Mouse (Mus musculus): ENCODE measurements at regions not wholly inside any gene's neighbourhood (a gene's known extent, or its start where the extent isn't known, plus 50 kb on each side); places are given as distances from the start of the nearest gene placed in this dataset.
"Not testable (repeated sequence)": the region's sequence is repeated elsewhere in the genome, so short reads cannot be mapped to it uniquely, and the experiment has no call there.

DNA sequence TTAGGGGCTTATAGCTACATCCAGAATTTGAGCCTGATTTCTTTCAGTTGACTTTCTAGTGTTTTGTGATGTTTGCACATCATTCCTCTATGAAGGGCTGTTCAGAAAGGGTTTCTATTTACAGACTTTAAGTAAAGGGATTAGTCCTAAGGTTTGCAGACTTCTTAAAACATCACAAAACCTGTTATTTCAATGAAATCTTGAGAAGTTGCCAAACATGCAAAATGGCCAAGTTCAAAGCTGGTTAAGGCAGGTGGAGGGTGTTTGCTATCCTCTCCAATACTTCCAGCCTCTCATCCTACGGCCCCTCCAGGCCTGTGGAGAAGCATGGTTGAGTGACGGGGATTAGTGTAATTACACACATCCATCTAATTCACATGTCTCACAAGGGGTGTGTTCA is 136.6 kb downstream of the Phlda1 start:
- no peak for DNase-seq

DNA sequence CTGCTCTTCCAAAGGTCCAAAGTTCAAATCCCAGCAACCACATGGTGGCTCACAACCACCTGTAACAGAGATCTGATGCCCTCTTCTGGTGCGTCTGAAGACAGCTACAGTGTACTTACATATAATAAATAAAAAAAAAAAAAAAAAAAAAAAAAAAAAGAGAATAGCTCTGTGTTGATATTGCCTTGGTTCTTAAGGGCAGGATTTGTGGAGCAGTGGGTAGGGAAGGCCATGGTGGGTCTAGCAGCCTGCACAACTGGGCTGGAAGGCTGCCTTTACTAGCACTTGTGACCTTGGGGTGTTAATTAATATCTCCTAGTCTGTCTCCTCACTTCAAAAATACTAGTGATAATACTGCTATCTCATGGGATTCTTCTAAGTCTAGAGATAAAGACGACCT is 147.7 kb downstream of the Phlda1 start:
- not testable (repeated sequence) for DNase-seq

DNA sequence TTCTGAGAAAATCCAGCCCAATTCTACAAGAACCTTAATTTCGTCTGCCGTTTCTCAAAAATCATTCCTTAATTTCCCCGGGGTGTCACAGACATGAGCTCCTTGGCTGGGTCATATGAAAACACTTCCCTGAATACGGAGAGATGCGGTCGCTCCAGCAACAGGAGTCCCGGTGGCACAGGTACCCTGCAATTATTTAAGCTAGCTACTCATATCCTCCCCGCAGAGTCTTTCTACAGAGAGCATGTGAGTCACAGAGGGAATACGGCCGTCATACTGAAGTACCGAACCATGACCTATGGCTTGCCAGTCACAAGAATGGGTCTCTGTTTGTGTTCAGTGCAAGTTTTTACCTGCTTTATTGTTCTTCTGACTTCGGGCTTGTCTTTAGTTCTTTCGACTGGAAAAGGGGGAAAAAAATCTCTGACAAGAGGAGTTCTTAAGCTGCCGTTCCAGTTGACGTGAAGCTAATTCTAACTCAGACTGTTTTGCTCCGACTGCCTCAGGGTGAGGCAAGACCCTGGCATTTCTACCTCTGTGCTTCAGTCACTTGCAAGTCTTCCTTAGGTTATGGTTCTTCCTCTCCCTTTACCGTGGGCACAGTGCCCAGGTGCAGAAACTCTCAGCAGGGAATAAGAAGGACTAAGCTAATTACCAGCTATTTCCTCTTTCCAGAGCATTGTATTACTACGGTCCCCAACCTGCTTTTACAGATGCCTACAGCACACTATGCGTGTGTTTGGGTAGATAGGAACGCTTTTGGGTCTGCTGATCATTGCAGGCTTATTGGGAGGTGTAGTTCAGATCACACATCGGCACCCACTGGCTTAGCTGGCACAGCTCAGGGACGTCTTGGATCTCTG is 148.5 kb downstream of the Phlda1 start:
- DNase-seq: no peak

DNA sequence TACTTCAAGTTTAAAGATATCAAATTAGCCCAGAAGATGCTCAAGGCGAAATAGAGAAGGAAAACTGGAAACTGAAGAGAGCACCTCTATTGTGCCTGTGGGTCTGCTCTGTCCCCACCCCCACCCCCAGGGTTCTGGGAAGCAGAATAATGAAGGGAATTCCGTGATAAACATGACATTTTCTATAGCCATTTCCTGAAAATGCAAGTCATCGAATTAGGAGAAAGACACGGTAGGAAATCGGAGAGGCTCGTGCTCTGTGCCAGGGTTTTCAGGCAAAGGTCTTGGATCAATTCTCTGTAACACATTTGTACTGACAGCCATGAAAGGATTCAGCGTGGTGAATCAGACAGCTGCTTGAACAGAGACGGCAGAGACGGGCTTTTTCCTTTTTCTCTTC is 152.7 kb downstream of the Phlda1 start:
- DNase-seq: no peak

DNA sequence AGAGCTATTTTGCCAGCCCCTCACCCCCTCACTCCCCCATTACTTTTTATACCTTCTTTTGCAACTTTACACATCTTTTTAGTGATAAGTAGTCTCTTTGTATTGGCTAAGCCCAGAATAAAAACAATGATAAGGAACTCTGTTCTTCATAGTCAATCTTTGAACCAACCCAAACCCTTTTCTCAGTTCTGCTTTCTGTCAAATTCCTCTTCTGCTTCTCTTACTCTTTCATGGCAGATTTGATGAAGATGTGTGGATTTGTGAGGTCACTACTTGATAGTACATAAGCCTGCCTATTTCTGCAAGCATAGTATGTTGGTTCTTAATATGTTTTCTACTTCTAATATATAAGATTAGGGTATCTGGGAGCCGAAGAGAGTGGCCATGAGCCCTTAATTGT is 156.6 kb downstream of the Phlda1 start:
- no peak for DNase-seq

DNA sequence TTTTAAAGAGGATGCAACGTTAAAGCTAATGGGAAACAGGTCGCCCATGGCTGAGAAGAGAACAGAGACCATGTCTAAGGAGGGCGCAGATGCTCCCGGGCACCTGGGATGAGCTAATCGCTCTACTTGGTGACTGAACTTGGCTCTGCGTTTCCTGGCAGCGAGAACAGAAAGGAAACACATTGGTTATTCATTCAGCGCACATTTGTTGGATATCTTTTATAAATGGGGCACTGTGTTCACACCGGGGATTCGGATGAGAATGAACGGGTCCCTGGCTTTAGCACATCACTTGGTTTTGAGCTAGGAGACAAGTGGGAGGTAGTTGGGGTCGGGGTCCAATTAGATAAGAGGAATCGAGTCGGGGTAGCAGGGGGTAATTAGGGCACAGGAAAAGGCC is 159.7 kb downstream of the Phlda1 start:
- no peak for DNase-seq

DNA sequence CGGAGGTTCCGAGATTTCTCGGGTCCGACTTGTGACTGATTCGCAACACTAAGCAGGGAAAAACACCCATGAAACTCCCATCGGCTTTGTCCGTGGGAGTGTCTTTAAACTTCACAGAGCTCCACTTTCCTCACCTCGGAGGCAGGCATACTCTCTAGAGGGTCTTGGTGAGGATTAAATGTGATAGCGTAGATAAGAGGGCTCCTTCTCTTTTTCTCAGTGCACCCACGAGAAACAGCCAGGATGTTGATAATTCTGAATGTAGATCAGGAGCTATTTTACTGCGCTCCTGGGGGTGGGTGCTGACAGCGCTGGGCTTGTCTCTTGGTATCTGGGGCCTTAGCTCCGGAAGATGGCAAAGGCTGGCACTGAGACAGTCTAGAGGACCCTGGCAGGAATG is 160.9 kb downstream of the Phlda1 start:
- DNase-seq: no peak

DNA sequence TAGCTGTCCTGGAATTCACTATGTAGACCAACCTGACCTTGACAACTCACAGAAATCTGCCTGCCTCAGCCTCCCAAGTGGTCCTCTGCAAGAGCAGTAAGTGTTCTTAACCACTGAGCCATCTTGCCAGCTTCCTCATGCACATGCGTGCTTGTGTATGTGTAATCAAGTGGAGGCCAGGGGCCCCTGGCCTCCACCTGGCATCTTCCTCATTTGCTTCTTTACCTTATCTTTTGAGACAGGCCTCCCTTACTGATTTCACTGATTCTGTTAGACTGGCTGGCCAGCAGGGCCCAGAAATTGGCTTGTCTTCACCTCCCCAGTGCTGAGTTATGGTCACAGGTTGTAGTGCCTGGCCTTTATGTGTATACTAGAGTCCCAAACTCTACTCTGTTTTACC is 162.6 kb downstream of the Phlda1 start:
- no peak for DNase-seq

DNA sequence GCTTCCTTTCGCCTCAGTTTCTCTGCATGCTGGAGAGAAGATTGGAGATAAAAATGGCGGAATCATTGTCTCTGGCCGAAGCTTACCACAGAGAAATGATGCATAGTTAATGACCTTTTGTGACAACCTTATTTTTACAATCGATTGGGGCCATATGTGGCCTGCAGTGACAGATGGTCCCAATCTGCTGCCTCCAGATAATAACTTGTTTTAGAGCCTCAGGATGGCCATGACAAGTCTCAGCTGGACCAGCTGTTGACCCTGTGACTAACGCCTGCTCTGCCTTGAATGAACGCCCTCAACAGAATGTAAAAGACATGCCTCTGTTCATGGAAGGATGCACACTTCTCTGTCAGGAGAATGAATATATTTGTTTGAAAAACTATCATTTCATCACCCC is 163.6 kb downstream of the Phlda1 start:
- DNase-seq: no peak

DNA sequence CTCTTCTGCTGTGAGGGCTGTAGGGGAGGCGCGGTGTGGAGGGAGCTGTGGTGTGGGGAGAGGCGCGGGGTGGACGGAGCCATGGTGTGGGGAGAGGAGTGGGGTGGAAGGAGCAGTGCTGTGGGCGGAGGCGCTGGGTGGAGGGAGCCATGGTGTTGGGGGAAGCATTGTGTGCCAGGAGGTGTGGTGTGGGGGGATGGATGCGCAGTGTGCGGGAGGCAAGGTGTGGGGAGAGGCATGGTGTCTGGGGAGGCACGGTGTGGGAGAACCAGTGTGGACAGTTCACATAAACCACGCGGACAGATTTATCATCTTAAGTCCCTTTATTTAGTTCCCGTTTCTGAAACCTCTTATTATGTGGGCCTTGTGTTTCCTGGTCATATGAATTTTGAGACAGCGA is 164.6 kb downstream of the Phlda1 start:
- no peak for DNase-seq

DNA sequence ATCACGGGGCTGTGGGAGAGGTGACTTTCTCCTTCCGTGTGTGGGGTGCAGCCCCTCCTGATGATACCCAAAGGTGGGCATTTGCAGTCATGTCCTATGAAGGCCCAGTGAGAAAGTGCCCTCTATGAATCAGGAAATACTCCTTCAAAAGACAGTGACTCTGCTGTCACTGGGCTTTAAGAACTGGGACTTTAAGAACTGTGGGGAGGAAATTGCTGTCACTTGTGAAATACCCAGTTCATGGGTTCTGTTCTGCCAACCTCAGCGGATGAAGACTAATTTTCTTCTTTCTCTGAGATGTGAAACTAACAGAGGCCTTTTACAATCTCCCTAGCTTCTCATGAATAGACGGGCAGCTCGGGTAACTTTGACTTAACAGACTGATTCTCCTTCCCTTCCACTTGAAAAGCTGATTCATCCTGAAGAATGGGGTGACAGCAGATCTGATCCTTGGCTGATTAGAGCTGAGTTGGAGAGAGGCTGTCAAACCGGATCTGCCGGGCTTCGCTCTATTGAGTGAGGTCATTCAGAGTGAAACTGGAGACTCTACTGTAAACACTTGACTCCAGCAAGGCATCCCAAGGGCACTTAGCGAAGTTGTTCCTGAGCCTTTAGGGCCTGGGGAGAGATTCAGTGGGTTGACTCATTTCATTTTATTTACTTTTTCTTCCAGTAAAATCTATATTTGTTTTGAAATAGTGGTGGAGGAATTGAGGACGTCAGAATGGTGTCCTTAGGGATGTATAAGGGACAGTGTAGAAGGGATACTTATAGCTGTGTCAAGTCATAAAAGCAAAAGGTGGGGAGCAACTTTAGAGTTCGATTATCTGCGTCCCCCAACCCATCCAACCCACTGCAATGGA is 166.6 kb downstream of the Phlda1 start:
- no peak for DNase-seq

DNA sequence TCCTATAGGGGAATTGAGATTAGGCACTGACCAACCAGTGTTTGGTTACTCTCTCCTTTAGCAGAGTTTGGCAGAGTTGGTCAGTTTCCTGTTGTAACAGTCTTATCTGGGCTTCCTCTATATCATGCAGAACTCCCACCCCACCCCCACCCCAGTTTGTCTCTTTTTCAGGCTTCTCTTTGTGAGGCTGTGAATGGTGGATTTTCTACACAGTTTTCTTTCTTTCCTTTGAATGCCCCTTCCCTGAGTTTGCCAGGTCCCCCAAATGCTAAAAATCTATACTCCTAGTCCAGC is 167.2 kb downstream of the Phlda1 start:
- DNase-seq: no peak

DNA sequence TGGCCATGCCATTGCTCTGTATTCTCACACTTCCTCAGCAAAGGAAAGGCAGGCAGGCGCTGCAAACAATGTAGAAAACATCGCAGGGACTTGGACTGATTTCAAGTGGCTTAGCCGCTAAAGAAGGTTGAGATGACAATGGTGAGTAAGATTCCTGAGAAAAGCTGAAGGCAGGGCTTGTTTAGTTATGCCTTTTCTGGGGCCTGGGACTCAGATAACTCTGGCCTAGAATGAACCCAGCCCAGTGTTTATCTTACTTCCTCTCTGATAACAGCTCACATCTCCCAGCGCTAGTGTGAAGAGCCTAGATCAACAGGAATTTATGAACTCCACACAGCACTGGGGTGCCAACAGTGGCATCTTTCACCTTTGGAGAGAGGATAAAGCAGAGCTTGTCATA is 170.2 kb downstream of the Phlda1 start:
- no peak for DNase-seq

DNA sequence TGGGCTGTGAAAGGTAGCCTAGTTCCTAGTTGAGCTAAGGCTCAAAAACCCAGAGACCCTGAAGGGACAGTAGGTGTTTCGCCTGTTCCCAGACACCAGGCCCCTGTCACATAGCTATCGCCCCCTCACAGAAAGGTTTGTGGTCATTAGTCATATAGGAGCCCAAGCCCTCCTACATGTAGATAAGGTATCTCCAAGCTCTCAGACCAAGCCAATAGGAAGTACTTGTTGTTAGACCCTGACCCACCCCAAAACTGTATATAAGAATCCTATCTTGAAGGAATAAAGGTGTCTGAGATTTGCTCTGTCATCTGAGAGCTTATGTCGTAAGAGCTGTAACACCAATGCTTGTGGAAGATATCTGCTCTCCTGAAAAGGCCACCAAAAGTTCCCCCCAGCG is 174.8 kb downstream of the Phlda1 start:
- no peak for DNase-seq

DNA sequence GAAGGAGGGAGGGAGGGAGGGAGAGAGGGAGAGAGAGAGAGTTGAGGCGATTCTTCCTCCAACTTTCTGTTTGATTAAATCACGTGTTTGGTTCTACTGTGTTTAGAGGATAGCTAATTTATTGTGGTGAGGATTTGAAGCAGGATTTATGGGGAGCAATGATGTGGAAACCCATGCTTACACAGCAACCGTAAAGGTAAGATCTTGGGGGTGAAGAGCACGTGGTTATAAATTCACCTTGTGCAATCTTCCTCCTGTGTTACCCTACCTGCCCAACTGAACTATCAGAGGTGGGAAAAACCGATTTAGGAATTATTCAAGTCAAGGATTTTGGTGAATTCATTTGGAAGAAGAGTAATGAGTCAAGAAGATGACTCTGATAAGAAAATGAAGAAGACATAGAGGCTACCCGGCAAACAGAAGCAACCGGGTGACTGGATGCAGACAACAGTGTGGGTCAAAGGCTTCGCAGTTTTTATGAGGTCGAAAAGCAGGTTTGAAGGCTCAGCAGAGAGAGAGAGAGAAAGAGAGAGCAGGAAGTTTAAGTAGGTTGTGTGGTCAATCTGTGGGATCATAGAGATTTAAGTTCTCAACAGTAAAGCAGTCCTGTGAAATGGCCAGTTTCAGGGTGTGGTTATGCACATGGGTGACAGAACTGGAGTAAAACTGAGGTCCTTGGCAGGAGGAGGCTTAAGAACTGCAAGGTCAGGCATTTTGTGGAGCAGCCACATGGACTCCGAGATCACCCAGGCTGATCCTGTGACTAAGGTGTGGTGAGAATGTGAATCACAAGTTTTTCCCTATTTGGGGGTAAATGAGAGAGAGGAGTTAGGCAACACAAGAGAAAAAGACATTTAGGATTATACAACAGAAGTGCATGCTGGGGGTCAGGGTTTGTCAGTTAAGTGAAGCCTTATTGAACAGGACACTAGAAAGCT is 178.6 kb downstream of the Phlda1 start:
- DNase-seq: no peak

DNA sequence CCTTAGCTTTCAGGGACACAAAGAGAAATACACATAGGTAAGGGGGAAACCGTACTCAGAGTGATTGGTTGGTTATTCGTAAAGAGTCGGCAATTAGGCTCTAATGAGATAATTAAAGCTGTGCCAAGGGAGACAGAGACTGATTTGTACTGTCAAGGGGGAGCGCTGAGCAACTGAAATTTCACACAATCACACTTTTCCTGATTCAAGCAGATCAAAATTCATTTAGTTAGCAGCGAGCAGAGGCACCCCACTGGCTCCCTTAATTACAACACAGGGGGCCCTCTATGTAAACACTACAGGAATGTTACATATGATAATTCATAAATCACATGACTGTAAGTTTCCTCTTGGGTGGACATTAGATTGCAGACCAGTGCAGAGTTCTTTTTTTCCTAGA is 180.5 kb downstream of the Phlda1 start:
- DNase-seq: no peak

DNA sequence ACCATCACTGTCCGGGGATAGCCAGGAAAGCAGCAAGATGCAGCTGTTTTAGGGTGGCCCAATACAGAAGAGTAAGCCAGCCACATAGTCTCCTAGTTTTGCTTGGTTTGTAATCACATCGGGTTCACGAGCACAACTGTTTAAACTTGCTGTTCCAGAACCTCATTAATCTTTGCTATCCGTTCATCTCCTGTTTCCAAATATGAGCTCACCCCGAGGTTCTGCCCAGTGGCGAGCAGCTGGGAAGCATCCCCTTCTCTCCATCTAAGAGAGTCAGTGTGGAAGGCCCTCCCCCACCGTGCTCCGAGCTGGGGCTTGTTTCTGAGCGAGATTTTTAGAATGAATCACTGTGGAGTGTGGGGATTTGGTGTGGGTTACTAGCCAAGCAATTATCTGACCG is 183.5 kb downstream of the Phlda1 start:
- DNase-seq: no peak

DNA sequence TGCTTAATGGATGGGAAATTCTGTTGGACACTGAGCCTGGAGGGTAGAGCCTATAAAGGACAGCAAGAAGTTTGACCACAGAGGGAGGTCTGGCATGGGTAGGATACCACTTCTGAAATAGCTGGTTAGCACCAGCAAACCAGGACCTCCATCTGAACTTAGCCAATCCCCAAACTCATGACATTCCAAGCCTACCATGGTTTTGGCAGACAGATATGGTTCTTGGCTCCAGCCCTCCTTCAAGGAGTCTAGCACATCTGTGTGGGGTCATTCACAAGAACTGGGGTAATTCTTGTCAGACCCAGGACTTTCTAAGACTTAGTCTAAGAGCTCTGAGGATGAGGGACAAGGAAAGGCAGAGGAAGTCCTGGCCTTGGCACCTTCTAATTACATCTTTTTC is 187.7 kb downstream of the Phlda1 start:
- no peak for DNase-seq

DNA sequence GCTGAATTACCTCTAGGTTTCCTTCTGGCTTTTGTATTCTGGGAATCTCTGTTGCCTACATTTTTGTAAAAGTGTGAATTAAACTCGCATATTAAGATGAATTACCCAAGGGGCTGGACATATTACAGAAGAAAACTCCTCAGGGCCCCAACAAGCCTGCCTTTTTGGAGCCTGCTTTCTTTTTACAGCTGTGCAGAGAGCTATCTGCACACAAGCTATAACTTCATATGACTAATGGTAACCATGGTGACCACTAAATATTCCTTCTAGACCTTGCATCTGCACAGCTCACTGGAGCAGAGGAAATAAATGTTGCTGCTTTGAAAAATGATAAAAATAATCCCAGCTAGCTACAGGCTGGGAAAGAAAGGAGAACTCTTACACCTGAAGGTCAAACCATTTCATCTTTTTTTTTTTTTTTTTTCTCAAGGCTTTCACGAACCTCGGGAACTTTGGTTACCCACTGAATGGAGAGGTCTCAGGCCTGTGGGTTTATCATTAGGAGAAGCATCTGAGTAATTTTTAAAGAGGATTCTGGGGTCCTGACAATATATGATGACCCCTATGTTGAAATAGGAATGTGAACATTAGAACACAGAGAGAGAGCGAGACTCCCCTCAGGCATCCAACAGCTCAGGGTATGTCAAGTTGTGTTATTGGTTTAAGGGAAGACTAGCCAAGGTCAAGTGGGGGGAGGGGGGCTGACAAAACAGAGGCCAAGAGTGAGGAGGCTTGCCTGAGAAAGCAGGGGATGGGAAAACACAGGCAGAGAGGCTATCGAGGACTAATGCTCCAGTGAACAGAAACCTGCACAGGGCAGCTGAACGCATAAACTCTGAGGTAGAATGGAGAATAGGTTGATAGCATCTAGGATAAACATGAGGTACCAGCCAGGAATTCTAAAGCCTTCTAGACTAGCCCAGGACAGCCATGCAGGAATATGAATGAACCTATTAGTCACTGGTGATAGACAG is 188.4 kb downstream of the Phlda1 start:
- no peak for DNase-seq

DNA sequence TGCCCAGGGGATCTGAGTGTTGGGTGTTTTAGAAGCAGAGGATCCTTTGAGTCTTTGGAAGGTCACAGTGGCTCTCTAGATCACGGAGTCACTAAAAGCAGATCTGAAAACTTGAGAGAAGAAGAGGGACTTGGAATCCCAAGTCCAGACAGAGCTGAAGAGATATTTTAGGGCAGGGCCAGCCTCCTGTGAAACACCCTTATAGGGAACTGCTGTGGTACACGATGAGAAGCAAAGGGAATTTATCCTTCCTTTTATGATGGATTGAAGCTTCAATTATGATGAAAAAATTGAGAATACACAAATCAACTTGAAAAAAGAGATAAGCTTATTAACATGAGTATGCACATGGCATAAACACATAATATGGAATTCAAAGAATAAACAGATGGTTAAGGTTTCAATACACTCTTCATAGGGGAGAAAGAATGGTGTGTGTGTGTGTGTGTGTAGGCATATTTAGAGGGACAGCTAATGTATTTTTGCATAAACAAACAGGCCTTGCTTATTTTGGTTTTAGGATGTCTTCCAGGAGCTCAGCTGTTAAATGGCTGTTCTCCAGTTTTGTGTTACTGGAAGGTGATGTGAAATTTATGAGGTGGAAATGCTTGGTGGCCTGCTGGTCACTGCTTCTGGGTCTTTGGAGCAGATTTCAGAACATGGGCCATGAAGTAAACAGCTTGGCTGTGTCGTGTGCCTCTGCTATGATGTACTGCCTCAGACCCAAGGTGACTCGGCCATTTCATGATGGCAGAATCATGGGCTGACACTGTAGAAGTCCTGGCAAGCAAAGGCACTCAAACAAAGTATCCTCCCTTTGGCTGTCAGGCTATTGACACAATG is 190.1 kb downstream of the Phlda1 start:
- DNase-seq: no peak

DNA sequence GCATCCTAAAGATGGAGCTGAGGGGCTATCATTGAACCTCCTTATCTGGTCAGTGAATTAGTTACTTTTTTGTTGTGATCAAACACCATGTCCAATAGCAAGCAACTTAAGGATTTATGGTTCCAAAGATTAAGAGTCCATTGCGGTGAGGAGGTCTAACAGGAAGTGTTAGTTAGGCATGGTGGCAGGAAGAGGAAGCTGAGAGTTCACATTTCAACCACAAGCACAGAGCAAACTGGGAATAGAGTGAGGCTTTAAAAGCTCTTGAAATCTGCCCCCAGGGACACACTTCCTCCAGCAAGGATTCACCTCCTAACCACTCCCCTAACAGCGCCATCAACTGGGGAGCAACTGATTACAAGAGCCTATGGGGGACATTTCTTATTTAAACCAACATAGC is 190.9 kb downstream of the Phlda1 start:
- DNase-seq: no peak

All from right cerebral cortex, postnatal 4 days (tissue).